Mouse (Mus musculus) small intestine, adult 2 months (tissue): ENCODE measurements around the gene Coro7. TPM values are rescaled to one million over a fixed set of nuclear protein-coding genes. Genes with fewer than 3 reads are reported as not detected.

Experiments
- H3K27ac ChIP-seq: fragments of 200-500 bp; 2 replicates; pipeline ENCODE4 v1.5.1; 2012; ENCODE audit warnings: low read depth, low read length, control low read depth, inconsistent platforms; ENCODE audit not compliant: insufficient read depth
- H3K27me3 ChIP-seq: fragments of 200-500 bp; 2 replicates; pipeline ENCODE4 v1.6.1; 2012; ENCODE audit warnings: mild to moderate bottlenecking, moderate library complexity, low read length, inconsistent platforms; ENCODE audit not compliant: control insufficient read depth, insufficient read depth
- H3K36me3 ChIP-seq: fragments of 200-500 bp; 2 replicates; pipeline ENCODE4 v1.6.1; 2012; ENCODE audit warnings: mild to moderate bottlenecking, low read length, control low read depth, inconsistent platforms; ENCODE audit not compliant: control insufficient read depth, insufficient read depth
- H3K4me1 ChIP-seq: fragments of 200-500 bp; 2 replicates; pipeline ENCODE4 v1.6.1; 2012; ENCODE audit warnings: low read length, inconsistent platforms, mixed read lengths; ENCODE audit not compliant: control insufficient read depth, insufficient read depth, insufficient read length
- H3K4me3 ChIP-seq: fragments of 200-500 bp; 2 replicates; pipeline ENCODE4 v1.5.1; 2012; ENCODE audit warnings: low read depth, mild to moderate bottlenecking, control low read depth, inconsistent platforms, low read length, moderate library complexity
- CTCF ChIP-seq: fragments of 200-500 bp; IDR thresholded peaks from 2 replicates; pipeline ENCODE4 v1.5.1; 2012; ENCODE audit warnings: low read depth, mild to moderate bottlenecking, control low read depth, inconsistent platforms, low read length, moderate library complexity, mixed read lengths; ENCODE audit not compliant: insufficient replicate concordance, insufficient read length; ENCODE audit errors: extremely low read depth
- POLR2A ChIP-seq: fragments of 200-500 bp; IDR thresholded peaks from 2 replicates; pipeline ENCODE4 v1.6.1; 2012; ENCODE audit warnings: low read depth, mild to moderate bottlenecking, control low read depth, inconsistent platforms, low read length, moderate library complexity
- WGBS: fragments of 180-500 bp; shearing (Covaris S2); methylation state at CpG from one replicate; pipeline ENCODE4 v1.1.7; 2018; 5-methylcytosine and 5-hydroxymethylcytosine counted together
- polyA plus RNA-seq: library from polyadenylated mRNA; depleted of rRNA; stranded (reverse); fragments of >200 nt; gene quantifications from 2 replicates; pipeline ENCODE4 v1.2.3, GENCODE M21; 2012

Gene Coro7
- polyA plus RNA-seq, 1 experiment = 86.6 TPM

GRCm38 (mm10) chr16:4596141-4596728 is 83.3 kb downstream of the Coro7 start:
- H3K4me1 ChIP-seq = peaks cover 6% of the 10 kb centered on the region; the same call in 1 of the 2 replicates
- H3K4me3 ChIP-seq = peak overlapping the region; percentile 80

GRCm38 (mm10) chr16:4595527-4595963 is 84.0 kb downstream of the Coro7 start:
- peaks cover 6% of the 10 kb centered on the region; the same call in 1 of the 2 replicates for H3K4me1 ChIP-seq
- 0 out of 2 replicates have a peak overlapping the region, but pooled peaks have one; percentile 4 for H3K27ac ChIP-seq
- 18% methylated on average over 5 of the region's 5 CpGs for WGBS
- no peak for TF ChIP-seq CTCF
- no peak for TF ChIP-seq POLR2A
- peak overlapping the region; percentile 80 for H3K4me3 ChIP-seq
- H3K27me3 ChIP-seq = peaks cover 14% of the 10 kb centered on the region
- H3K36me3 ChIP-seq = no peaks in the 10 kb centered on the region

More at GRCm38 (mm10) chr16:4596141-4596728, 83.3 kb downstream of the Coro7 start:
- TF ChIP-seq CTCF = no peak
- no peak for TF ChIP-seq POLR2A
- WGBS = 79% methylated on average over 3 of the region's 3 CpGs
- H3K27ac ChIP-seq = 0 out of 2 replicates have a peak overlapping the region, but pooled peaks have one; percentile 4
- H3K27me3 ChIP-seq = peaks cover 14% of the 10 kb centered on the region
- no peaks in the 10 kb centered on the region for H3K36me3 ChIP-seq

DNA sequence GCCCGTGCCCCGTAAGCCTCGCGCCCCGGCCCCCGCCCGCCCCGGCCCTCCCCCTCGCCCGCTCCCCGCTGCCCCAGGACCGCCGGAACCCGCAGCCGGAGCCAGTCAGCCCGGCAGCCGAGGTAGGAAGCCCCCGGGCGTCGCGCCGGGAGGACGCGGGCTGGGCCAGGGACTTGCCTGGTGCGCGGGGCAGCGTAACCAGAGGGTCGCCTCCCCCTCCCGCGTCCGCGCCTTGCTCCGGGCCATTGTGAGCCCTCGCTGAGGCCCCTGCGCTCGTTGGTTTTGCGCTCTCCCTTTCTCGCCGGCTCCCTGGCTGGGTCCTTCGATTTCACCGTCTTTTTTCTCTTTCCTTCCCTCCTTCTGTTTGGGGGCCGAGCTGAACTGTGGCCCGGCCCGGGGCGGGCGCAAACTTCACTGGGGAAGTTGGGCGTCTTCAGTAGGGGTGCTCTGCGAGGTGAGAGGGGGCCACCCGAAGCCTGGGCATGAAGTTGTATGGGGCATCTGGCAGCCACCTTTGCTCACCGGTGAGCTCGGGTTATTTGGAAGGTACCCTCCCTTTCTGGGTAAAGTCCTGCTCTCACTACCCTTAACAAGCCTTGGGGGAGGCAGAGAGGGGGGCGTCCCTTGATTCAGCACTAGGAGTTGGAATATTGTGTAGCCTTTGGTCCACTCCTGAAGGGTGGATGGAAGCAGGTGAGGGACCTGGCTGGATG is 84.6 kb downstream of the Coro7 start:
- H3K4me1 ChIP-seq = peaks cover 6% of the 10 kb centered on the region; the same call in 1 of the 2 replicates
- 0 out of 2 replicates have a peak overlapping the region, but pooled peaks have one; percentile 5 for H3K27ac ChIP-seq
- H3K27me3 ChIP-seq = peaks cover 14% of the 10 kb centered on the region
- peak overlapping the region; percentile 80 for H3K4me3 ChIP-seq
- WGBS = 2% methylated on average over 45 of the region's 52 CpGs
- H3K36me3 ChIP-seq = no peaks in the 10 kb centered on the region
- no peak for TF ChIP-seq CTCF
- no peak for TF ChIP-seq POLR2A

DNA sequence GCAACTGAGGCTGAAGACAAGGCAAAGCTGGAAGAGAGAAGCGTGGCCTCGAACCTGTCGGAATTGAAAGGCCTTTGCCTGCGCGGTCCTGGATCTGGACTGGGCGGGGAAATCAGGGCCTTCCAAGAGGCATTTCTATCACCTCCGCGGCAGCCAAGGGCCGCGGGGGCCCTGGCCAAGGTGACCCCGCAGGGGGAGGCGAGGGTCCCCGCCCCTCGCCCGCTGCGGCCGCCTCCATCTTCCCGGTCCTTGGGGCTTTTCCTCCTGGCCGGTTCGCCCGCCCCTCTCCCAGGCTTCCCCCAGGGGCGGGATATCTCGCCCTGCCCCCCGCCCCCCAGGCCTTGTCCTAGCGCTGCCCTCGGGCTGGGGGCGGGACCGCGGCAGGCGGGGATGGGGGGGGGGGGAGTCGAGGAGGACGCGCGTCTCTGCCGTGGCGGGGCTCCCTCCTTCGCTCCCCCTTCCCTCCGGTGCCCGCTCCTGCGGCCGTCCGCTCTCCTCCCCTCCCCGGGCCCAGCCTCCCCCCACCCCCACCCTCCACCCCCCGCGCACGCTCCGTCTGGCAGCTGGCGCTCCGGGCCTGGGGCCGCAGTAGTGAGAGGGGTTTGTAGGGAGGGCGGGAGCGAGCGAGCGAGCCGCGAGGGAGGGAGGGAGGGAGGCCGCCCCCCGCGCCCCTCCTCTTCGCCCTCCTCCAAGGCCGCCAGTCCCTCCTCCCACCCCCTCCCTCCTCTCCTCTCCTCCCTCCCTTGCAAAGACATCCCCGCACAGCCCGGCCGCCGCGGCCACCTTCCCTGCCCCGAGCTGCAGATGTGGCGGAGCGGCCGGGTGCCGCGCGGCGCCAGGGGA is 85.4 kb downstream of the Coro7 start, which contains the start of gene Glis2:
Gene Glis2, plus strand, starts transcription at position 743 of the 843 bp plus-strand sequence.
- H3K4me1 ChIP-seq = peaks cover 6% of the 10 kb centered on the region; the same call in 1 of the 2 replicates
- H3K4me3 ChIP-seq = peak within 1 kb of the TSS; percentile 80
- H3K27ac ChIP-seq = peak within 1 kb of the TSS; percentile 5; the same call in 1 of the 2 replicates
- no peaks in the 10 kb centered on the region for H3K36me3 ChIP-seq
- no peak; the same call in 1 of the 2 replicates for TF ChIP-seq POLR2A
- TF ChIP-seq CTCF = no peak
- peaks cover 14% of the 10 kb centered on the region for H3K27me3 ChIP-seq
- WGBS = 4% methylated on average over 68 of the region's 74 CpGs

DNA sequence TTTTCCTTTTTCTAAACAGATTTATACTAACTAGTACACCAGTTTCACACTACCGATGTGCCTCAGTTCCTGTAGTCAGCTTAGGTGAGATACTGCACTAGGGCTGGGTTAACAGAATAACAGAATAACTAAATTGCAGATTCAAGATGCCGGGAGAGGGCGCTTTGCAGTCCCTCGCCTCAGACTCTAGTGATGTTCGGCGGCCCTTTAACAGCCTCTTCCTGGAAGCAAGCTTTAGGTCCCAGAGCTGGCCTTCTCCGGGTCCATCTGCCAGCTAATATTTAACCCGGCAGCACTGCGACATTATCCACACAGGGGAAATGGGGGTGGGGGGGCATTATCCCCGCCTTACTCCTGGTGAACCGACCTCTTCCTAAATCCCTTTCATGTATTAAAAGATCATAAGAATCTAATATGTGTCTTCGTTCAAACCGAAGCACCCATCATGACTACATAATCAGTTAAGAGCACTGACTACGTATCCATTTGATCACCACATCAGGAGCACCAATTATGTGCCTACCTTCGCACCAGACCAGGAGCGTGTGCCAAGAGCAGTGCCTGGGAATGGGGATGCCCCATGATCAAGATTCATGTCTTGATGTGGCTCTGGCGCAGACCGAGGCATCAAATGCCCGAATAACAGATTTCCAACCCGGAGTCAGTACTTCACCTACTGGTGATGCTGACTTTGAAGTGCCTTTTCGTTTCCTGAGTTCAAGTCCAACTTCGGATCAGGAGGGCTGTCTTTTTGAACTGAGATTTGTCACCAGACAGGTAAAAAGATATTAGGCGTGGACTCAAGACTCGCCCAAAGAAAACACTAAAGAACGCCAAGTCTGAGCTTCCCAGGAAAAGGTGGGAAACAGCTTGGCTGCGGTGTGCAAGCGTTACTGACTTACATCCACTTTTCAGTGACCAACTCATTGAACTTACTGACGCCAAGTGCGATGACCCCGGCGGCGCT is 86.4 kb downstream of the Coro7 start:
- TF ChIP-seq CTCF = peak; percentile 61; the same call in 1 of the 2 replicates
- TF ChIP-seq POLR2A = no peak
- peaks cover 6% of the 10 kb centered on the region; the same call in 1 of the 2 replicates for H3K4me1 ChIP-seq
- H3K4me3 ChIP-seq = peak overlapping the region; percentile 80
- H3K36me3 ChIP-seq = no peaks in the 10 kb centered on the region
- 18% methylated on average over 32 of the region's 32 CpGs for WGBS
- peaks cover 14% of the 10 kb centered on the region for H3K27me3 ChIP-seq
- H3K27ac ChIP-seq = peak overlapping the region; percentile 0; the same call in 1 of the 2 replicates

- WGBS = 94% methylated on average over 9 of the region's 9 CpGs
Measured at GRCm38 (mm10) chr16:4590236-4590635, 89.3 kb downstream of the Coro7 start.

More at GRCm38 (mm10) chr16:4590236-4590635, 89.3 kb downstream of the Coro7 start:
- H3K4me3 ChIP-seq = no peak overlapping the region
- peaks cover 11% of the 10 kb centered on the region for H3K4me1 ChIP-seq
- H3K36me3 ChIP-seq = no peaks in the 10 kb centered on the region
- no peak overlapping the region for H3K27ac ChIP-seq
- TF ChIP-seq CTCF (no peak), POLR2A (no peak)
- peaks cover 14% of the 10 kb centered on the region for H3K27me3 ChIP-seq
